Mouse (Mus musculus): ENCODE measurements around the gene Cd93. TPM values are rescaled to one million over a fixed set of nuclear protein-coding genes. Genes with fewer than 3 reads are reported as not detected.
A peak's percentile ranks its signal among the peaks of the same experiment; 100 is the strongest.

Gene Cd93
- 148 and 150 TPM in 2 replicates for total RNA-seq (2014; fragmentation: Nextera tagmentation)
- total RNA-seq (2017), result 145 TPM in 2 replicates

DNA sequence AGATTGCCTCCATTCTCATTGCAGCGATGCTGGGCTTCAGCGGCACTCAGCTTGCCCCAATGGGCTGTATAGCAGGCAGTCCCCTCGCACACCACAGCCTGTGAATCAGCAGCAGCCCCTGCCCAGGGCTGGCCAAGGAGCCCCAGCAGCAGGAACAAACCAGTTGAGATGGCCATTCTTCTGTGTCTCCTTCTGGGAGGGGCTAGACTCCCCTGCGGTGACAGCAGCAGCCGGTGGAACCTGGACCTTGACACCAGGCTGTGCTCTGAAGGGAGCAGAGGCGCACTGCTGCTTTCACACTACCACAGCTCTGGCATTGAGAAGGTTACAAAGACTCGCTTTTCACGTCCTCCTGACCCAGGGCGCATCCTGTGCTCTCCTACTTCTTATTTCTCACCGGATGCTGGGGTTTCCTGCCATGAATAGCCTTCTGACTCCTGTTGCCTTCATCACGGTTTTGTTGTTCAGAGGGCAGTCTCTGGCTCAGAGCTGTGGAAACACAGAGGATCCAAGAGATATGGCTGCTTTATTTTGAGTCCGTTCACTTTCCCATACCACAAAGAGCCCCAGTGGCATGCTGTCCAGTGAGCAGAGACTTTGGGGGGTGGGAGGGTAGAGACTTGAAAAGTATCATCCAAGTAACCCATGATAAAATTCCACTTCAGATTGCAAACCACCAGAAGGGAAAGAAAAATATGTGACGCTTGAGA is at the start of gene Cd93:
TSS of gene Cd93 (minus strand) at position 315 of the 710 bp plus-strand sequence.
- ATAC-seq (replicated peaks; ENCODE audit: poor library complexity, severe bottlenecking), result peak; percentile 58

- ATAC-seq (replicated peaks; ENCODE audit: poor library complexity, severe bottlenecking), result peak; percentile 81
These were observed 48.7 kb upstream of the Cd93 start for GRCm38 (mm10) chr2:148492108-148492507.

DNA sequence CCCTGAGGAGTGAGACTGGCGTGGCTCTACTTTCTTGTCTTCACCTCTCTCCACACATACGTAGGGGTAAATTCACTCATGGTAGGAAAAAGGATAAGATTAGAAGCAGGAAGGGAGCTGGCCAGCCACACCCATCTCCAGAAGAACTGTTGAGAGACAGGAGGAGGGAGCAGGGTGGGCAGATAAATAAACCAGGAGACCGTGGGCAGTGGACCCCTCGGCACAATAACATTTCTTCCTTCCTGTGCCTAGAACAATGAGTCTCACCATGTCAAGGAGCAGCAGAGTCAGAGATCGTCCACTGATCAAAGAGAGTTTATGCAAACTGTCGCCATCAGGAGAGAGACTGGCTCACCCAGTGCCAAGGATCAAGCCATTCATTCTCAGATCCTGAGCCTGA is 46.8 kb upstream of the Cd93 start:
- no peak for ATAC-seq (replicated peaks; ENCODE audit: poor library complexity, severe bottlenecking)

DNA sequence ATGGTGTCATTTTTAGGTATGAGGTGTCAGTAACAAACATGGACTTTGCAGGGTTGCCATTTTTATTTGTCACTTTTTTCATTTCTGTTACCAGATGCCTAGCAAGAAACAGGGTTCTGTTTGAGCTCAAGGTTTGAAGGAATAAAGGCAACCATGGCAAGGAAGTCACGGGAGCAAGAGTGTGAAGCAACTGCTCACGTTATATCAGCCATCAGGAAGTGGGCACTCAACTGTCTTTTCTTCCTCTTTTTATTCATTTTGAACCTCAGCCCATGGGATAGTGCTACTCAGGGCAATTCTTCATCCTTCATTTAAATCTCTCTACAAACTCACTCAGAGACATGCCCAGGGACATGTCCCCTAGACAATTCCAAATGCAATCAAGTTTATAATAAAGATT is 45.5 kb upstream of the Cd93 start:
- ATAC-seq (replicated peaks; ENCODE audit: poor library complexity, severe bottlenecking), result peak; percentile 66

DNA sequence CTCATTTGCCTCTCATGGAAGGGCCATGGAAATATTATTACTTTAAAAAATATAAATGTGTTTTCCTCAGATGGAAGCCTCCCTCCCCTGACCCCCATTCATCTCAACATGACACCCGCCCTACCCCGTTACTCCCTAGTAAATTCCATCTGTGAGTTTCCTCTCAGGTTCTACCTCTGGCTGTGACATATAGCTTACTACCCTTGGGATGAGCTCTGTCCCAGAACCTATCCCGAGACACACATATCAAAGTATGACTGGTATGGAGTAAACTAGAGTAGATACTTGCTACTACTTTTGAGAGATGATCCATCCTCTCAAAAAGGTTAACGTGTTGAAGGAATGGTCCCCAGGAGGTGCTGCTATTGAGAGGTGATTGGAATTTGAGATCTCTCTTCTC is 42.2 kb upstream of the Cd93 start:
- ATAC-seq (replicated peaks; ENCODE audit: poor library complexity, severe bottlenecking), result no peak

GRCm38 (mm10) chr2:148480376-148480775 is 37.0 kb upstream of the Cd93 start:
- ATAC-seq (replicated peaks; ENCODE audit: poor library complexity, severe bottlenecking), result 0 out of 2 replicates have a peak, but pooled peaks have one; percentile 28

GRCm38 (mm10) chr2:148478141-148478701 is 34.9 kb upstream of the Cd93 start:
- peak; percentile 82 for ATAC-seq (replicated peaks; ENCODE audit: poor library complexity, severe bottlenecking)

DNA sequence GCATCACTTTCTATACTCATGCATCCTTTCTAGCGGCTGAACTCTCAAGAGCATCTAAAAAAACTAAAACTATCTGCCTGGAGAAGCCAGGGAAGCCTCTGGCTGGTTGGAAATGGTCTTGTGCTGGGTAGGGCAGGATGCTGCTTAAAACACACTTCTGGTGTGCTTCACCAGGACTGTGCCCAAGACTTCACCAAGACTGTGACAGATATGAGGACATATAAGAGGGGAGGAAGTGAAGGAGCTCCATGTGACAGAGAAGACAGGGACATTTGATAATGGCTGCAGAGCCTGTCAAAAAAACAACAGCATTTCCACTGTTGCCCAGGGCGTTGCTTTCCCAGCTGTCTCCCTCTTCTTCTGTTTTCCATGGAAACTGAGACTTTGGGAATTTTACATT is 34.0 kb upstream of the Cd93 start:
- no peak for ATAC-seq (replicated peaks; ENCODE audit: poor library complexity, severe bottlenecking)

- ATAC-seq (replicated peaks; ENCODE audit: poor library complexity, severe bottlenecking), result no peak
These were observed 33.2 kb upstream of the Cd93 start for GRCm38 (mm10) chr2:148476576-148476975.

- no peak for ATAC-seq (replicated peaks; ENCODE audit: poor library complexity, severe bottlenecking)
These were observed 32.6 kb upstream of the Cd93 start for GRCm38 (mm10) chr2:148475879-148476495.

GRCm38 (mm10) chr2:148469341-148470238 is 26.2 kb upstream of the Cd93 start:
- no peak for ATAC-seq (replicated peaks; ENCODE audit: poor library complexity, severe bottlenecking)

DNA sequence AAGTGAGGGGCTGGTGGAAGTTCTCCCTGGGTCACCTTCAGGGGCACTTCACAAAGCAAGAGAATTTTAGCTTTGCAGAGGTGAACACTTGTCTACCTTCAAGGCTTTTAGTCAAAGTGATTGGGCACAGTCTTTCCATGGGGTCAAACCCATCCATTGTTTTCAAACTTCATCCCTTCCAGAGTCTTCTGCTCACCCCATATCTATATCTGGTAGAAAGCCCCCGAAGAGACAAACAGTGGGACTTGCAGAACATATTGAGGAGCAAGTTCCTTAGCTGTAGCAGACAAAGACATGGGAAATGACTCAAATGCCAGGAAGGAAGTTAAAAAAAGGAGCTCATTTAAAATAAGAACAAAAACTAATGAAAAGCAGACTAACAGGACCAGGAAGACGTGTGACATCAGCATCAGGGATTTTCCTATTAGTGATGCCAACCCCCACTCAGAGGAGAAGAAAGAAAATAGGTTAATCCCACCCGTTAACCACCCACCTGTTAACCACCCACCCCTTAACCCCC is 24.6 kb upstream of the Cd93 start:
- ATAC-seq (replicated peaks; ENCODE audit: poor library complexity, severe bottlenecking), result no peak

DNA sequence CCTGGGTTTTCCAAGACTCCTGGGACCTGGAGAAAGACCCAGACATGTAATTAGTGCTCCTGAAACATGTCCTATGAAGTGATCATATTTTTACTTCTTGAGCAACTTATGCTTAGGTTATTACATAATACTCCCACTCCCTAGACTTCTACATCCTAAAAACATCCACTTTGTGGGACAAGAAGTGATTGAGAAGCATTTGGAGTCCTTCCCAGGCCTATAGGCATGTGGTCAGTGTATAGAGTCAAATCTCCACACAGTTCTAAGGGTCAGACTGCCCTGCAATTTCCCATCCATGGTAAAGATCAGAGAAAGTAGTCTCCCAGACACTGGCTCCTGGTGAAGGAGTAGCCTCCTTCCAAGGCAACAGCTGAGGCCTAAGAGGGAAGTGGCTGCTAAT is 12.0 kb upstream of the Cd93 start:
- ATAC-seq (replicated peaks; ENCODE audit: poor library complexity, severe bottlenecking), result peak; percentile 34

DNA sequence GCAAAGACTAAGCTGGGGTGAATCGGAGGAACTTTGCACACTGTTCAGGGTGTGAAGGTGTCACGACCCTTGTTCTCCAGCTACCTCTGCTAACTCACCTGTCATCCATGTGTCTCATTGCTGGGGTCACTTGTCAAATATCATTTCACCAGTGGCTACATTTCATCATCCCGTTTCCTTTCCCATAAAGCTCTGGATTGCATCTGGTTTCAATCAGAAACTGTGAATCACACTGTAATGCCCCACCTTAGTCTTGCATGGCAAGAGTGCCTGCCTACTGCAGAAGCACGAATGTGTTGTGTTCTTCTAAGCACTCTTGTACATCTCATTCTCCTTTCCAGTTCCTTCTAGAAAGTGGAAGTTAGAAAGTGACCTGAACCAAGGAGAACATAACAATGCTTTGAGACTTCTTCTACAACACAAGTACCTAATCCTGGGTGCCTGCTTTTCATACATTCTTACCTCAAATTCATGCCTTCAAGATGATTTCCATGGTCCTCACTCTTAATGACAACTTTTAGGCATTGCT is 10.7 kb upstream of the Cd93 start:
- peak; percentile 43; the same call in 1 of the 2 replicates for ATAC-seq (replicated peaks; ENCODE audit: poor library complexity, severe bottlenecking)

DNA sequence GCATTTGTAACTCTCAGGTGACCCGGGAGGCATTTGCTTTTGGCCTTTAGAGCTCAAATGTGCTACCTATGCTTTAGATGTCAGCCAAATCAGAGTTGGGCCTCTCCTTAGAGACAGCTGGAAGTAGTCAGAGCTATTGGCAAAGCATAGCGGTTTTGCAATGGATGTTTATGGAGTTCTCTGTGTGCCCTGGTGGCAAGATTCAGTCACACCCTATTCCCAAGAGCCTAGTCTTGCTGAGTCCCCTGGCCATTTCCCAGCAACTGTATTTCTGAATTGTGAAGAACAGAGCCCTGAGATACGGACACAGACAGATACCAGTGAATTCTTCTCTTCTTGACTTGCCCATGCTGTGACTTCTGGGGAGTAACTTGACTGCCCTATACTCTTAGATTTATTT is 9.7 kb upstream of the Cd93 start:
- no peak for ATAC-seq (replicated peaks; ENCODE audit: poor library complexity, severe bottlenecking)

DNA sequence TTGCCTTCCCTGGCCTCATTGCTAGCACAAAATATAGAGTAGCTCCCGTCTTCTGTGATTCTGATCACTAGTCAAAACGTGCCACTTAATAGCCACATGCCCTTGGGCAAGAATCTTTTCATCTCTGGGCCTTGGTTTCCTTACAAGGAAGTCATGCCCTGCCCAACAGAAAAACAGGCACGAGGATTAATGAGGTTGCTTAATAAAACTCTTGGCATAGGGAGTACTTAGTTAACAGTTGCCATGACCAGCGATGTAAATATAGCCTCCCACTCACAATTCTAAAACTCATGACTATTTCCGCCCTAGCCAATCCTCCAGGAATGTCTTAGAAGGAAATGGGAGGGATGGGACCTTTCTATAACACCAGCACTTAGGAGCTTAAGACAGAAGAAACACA is 8.1 kb upstream of the Cd93 start:
- ATAC-seq (replicated peaks; ENCODE audit: poor library complexity, severe bottlenecking), result peak; percentile 25

DNA sequence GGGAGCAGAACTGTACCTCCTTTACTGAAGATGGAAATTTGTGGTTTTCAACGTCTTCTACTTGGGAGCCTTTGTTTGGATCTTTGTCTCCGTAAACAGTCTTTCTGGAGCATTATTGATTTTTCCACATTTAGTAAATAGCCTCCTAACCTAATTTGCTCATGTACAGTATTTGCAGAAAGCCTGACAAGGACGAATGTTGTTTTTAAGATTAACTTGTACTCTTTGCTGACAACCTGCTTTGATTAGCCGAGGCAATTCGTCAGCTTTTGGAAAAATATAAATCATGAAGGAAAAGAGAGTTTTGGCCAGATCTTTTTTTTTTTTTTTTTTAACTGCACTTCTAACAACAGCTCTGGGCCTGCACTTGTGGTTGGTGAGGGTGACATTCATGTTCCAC is 7.3 kb upstream of the Cd93 start:
- ATAC-seq (replicated peaks; ENCODE audit: poor library complexity, severe bottlenecking), result no peak

- no peak for ATAC-seq (replicated peaks; ENCODE audit: poor library complexity, severe bottlenecking)
These were observed 6.3 kb upstream of the Cd93 start for GRCm38 (mm10) chr2:148449659-148450058.

DNA sequence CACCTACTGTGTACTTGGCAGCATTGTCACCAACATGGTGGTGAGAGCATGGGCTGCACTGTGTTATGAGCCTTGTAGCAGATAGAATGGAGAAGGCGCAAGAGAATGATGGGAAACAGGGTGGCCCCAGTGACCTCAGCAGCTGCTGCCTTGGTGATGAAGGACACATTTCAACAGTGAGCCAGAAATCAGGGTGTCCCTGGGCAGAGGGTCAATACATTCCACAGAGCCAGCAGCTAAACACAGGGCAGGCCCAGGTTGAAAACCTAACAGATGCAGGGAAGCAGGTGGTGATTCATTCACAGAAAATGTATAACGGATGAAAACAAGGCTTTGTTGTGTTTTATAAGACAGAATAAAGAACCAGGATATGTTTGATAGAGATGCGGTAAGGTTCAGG is 3.1 kb upstream of the Cd93 start:
- no peak for ATAC-seq (replicated peaks; ENCODE audit: poor library complexity, severe bottlenecking)

DNA sequence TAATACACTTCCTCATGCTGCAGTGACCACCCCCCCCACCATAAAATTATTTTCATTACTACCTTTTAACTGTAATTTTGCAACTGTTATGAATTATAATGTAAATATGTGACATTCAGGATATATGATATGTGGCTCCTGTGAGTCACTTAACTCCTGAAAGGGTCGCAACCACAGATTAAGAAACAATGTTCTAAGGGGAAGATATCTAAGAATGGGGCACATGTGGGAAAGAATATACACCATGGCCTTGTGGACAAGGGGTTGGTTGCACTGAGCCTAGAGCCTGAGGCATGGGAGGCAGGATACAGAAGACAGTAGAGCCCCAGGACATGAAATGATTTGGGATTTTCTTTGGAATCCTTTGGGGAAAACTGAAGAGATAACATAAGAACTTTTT is 2.3 kb upstream of the Cd93 start:
- ATAC-seq (replicated peaks; ENCODE audit: poor library complexity, severe bottlenecking), result peak; percentile 24

Data from granulocyte monocyte progenitor cell, adult 5-6 weeks (primary cell).